In the genomic region with DNA sequence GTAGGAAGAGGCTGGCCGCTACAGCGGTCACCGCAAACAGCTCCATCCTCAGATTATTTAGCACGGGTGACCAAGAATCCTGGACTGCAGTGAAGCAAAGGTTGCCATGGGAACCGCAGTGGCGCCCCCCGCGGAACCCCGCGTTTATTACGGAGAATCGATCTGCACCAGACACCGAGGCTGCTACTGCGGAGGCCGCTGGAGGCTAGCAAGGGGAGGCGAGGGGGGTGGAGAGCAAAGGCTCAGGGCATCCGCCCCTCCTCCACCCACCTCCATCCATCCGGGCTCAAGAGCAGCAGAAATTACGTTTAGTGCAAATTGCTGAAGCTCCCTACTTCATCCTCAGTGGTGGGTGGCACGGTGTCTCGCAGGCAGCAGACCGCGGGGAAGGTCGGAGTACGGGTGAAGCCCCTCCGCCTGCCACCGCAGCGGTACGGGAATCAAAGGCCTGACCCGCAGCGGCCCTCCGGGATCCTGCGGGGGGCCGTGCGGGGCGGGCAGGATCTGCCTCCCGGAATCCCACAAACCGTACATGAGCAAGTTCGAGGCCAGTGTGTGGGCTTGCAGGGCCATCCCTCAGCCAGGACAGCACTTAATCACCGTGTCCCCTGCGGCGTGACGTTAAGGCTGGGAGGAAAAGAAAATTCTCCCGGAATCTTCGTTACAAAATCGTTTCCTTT, we compare ENCODE assay signal across 8 mouse cellular contexts.
A peak's percentile ranks its signal among the peaks of the same experiment; 100 is the strongest.
DNase-seq lines count a peak whose midpoint lies in the region; ATAC-seq and TF ChIP-seq lines count a peak whose summit lies in the region.

No protein-coding gene starts in this region.

- TF ChIP-seq POLR2A in testis, adult 2 months (IDR thresholded peaks at IDR 0.05; ENCODE audit: control insufficient read depth, low read depth, low read length) = peak; percentile 4; the same call in 1 of the 2 replicates

- peak overlapping the region; percentile 78 for H3K4me3 ChIP-seq in testis, adult 2 months (ENCODE audit: control insufficient read depth, low read depth, low read length)
- H3K4me3 ChIP-seq in heart, embryonic 13.5 days = peak overlapping the region; percentile 53
- H3K4me3 ChIP-seq in liver, embryonic 13.5 days (replicated peaks) = peak overlapping the region; percentile 38

- WGBS in heart, embryonic 13.5 days = under 1% methylated on average over 46 of the region's 46 CpGs
- WGBS in liver, embryonic 13.5 days (ENCODE audit: insufficient replicate concordance) = 1% methylated on average over 46 of the region's 46 CpGs

- H3K27ac ChIP-seq in testis, adult 2 months (ENCODE audit: control insufficient read depth, insufficient read depth, low read depth, low read length) = no peak overlapping the region
- no peak overlapping the region for H3K27ac ChIP-seq in heart, embryonic 13.5 days (replicated peaks)
- no peak overlapping the region for H3K27ac ChIP-seq in liver, embryonic 13.5 days

- ATAC-seq in heart, embryonic 13.5 days (ENCODE audit: extremely low read depth, insufficient number of reproducible peaks, low FRiP score, low TSS enrichment) = no peak
- no peak for ATAC-seq in liver, embryonic 13.5 days (ENCODE audit: low read depth)

- H3K4me2 ChIP-seq in heart, embryonic 13.5 days = peak overlapping the region; percentile 84
- peak overlapping the region; percentile 49 for H3K4me2 ChIP-seq in liver, embryonic 13.5 days

- H3K36me3 ChIP-seq in testis, adult 2 months (ENCODE audit: control insufficient read depth, insufficient read depth, low read length) = no peaks in the 10 kb centered on the region
- H3K36me3 ChIP-seq in heart, embryonic 13.5 days = no peaks in the 10 kb centered on the region
- H3K36me3 ChIP-seq in liver, embryonic 13.5 days = no peaks in the 10 kb centered on the region

- no peak for DNase-seq in testis, postnatal 14 days (ENCODE audit: low spot score)
- peak; percentile 69 for DNase-seq in embryo, embryonic 10 days (ENCODE audit: low spot score)
- peak; percentile 57 to 66 for DNase-seq in kidney, postnatal 4 days
- no peak for DNase-seq in liver, embryonic 13.5 days
- DNase-seq in natural killer cell, adult 2 months (ENCODE audit: low spot score in 2 of 2) = peak; percentile 26 to 53
- DNase-seq in thymus, postnatal 14 days = peak; percentile 55

- peaks cover 14% of the 10 kb centered on the region for H3K4me1 ChIP-seq in testis, adult 2 months (ENCODE audit: control insufficient read depth, insufficient read depth, low read length)
- peaks cover 21% of the 10 kb centered on the region for H3K4me1 ChIP-seq in heart, embryonic 13.5 days
- H3K4me1 ChIP-seq in liver, embryonic 13.5 days (replicated peaks) = peaks cover 8% of the 10 kb centered on the region; the same call in 1 of the 2 replicates

- H3K9me3 ChIP-seq in heart, embryonic 13.5 days = no peaks in the 10 kb centered on the region
- no peaks in the 10 kb centered on the region for H3K9me3 ChIP-seq in liver, embryonic 13.5 days (replicated peaks)

- peak overlapping the region; percentile 70 for H3K9ac ChIP-seq in heart, embryonic 13.5 days
- H3K9ac ChIP-seq in liver, embryonic 13.5 days = no peak overlapping the region

- no peak for TF ChIP-seq CTCF in testis, adult 2 months (IDR thresholded peaks at IDR 0.05; ENCODE audit: control insufficient read depth, insufficient read depth, insufficient replicate concordance, low read depth, low read length)

- peaks cover 6% of the 10 kb centered on the region for H3K27me3 ChIP-seq in testis, adult 2 months (ENCODE audit: control insufficient read depth, insufficient read depth, low read length)
- H3K27me3 ChIP-seq in heart, embryonic 13.5 days (replicated peaks) = peaks cover 85% of the 10 kb centered on the region
- peaks cover 75% of the 10 kb centered on the region for H3K27me3 ChIP-seq in liver, embryonic 13.5 days

Comparison
In these comparisons a context has a peak if more than half of its experiments do, and no peak if none do; other contexts are left out.
1. DNase-seq: peak in embryo, embryonic 10 days (single experiment), kidney, postnatal 4 days (2 of 2), natural killer cell, adult 2 months (2 of 2) and thymus, postnatal 14 days (single experiment); none in testis, postnatal 14 days (single experiment) and liver, embryonic 13.5 days (single experiment).
2. Peak in every context shown above with its lines, with median percentiles within 50 percentile points of each other: H3K4me3 ChIP-seq.